Mouse (Mus musculus): ENCODE results near the gene C1s1. TPM values are rescaled to one million over a fixed set of nuclear protein-coding genes. Genes with fewer than 3 reads are reported as not detected.
"Not testable (repeated sequence)": the region's sequence is repeated elsewhere in the genome, so short reads cannot be mapped to it uniquely, and the experiment has no call there.

Gene C1s1
- polyA plus RNA-seq, 1 experiment from 2014 or later, result 0.73 TPM

DNA sequence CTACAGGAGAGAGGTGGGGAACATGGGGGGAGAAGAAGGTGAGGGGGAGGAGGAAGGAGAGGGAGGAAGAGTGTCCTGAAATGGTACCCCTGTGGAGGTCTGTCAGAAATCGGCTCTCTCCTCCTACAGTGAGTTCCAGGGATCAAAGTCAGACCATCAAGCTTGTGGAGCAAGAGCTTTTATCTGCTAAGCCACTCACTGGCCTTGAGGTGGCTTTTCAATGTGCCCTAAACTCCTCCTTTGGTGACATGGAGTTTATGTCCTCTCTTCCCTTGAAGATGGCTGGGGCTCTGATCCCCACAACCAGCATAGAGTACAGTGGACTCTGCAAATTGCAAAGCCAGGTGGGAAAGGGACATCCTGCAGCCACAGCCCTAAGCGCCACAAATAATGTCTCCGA is 5.8 kb upstream of the C1s1 start:
- H3K27ac ChIP-seq, result not testable (repeated sequence)
- 86% methylated on average over 3 of the region's 3 CpGs for WGBS

DNA sequence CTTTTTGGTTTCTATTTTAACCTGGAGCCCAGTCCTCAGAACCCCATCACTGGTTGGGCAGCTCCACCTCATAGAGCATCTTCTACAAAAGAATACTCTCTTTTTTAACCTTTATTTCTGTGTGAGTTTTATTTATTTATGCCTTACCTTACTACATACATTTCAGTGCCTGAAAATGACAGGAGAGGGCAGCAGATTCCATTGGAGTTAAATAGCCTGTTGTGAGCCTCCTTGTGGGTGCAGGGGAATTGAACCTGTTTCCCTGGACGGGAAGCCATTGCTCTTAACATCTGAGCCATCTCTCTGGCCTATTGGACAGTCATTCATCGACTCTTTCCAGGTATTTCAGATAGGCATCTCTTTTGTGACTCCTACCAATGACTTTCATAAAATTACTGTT is 3.3 kb upstream of the C1s1 start:
- H3K9me3 ChIP-seq (replicated peaks), result peaks cover 3% of the 10 kb centered on the region; the same call in 1 of the 2 replicates
- H3K4me1 ChIP-seq, result no peaks in the 10 kb centered on the region
- WGBS, result 80% methylated on average over 2 of the region's 2 CpGs
- H3K4me3 ChIP-seq, result no peak overlapping the region
- no peaks in the 10 kb centered on the region for H3K36me3 ChIP-seq
- DNase-seq (ENCODE audit: low spot score), result no peak
- no peaks in the 10 kb centered on the region for H3K27me3 ChIP-seq (ENCODE audit: low read depth, poor library complexity, severe bottlenecking)
- H3K27ac ChIP-seq, result no peak overlapping the region

More for the DNA sequence above, 5.8 kb upstream of the C1s1 start:
- H3K4me3 ChIP-seq; H3K36me3 ChIP-seq; H3K4me1 ChIP-seq; DNase-seq (ENCODE audit: low spot score); H3K27me3 ChIP-seq (ENCODE audit: low read depth, poor library complexity, severe bottlenecking); H3K9me3 ChIP-seq (replicated peaks): not testable (repeated sequence)

DNA sequence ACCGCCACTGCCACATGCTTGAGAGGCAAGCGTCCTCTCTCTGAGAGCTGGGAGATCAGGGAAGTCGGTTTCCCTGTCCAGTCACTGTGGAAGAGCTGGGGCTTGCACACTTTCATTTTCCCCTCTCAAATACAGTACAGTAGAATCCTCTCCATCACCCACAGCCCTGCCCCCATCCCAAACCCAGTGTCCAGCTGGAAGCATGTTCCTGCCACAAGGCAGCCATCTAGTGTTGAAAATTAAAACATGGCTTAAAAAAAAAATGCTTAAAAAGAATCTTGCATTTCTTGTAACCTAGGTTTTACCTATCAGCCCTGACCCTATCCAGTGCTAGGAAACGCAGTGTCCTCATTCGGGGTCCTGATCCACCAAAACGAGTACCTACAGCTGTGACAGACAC is 2.3 kb upstream of the C1s1 start:
- DNase-seq (ENCODE audit: low spot score), result no peak
- H3K27ac ChIP-seq, result no peak overlapping the region
- no peaks in the 10 kb centered on the region for H3K27me3 ChIP-seq (ENCODE audit: low read depth, poor library complexity, severe bottlenecking)
- H3K4me3 ChIP-seq, result no peak overlapping the region
- no peaks in the 10 kb centered on the region for H3K36me3 ChIP-seq
- no peaks in the 10 kb centered on the region for H3K9me3 ChIP-seq (replicated peaks)
- WGBS, result 93% methylated on average over 6 of the region's 6 CpGs
- no peaks in the 10 kb centered on the region for H3K4me1 ChIP-seq

DNA sequence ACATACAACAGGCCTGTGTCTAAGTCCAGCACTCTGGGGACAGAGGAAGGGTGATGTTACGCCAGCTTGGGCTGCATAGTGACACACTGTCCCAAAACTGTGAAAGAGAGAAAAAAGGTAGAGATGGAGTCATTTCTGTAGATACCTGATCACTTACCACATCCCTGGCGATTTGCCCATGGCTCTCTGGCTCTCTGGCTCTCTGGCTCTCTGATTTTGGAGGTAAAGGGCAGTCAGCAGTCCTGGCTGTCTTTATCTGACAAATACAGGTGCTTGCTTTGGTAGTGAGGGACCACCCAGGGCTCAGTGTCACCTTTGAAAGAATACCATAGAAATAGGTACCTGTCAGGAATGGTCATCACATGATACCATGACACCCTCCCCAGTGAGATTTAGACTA is 983 bp downstream of the C1s1 start:
- not testable (repeated sequence) for DNase-seq (ENCODE audit: low spot score); H3K9me3 ChIP-seq (replicated peaks); H3K4me1 ChIP-seq; H3K27me3 ChIP-seq (ENCODE audit: low read depth, poor library complexity, severe bottlenecking); H3K36me3 ChIP-seq; H3K27ac ChIP-seq; H3K4me3 ChIP-seq
- WGBS, result 86% methylated on average over 2 of the region's 2 CpGs

DNA sequence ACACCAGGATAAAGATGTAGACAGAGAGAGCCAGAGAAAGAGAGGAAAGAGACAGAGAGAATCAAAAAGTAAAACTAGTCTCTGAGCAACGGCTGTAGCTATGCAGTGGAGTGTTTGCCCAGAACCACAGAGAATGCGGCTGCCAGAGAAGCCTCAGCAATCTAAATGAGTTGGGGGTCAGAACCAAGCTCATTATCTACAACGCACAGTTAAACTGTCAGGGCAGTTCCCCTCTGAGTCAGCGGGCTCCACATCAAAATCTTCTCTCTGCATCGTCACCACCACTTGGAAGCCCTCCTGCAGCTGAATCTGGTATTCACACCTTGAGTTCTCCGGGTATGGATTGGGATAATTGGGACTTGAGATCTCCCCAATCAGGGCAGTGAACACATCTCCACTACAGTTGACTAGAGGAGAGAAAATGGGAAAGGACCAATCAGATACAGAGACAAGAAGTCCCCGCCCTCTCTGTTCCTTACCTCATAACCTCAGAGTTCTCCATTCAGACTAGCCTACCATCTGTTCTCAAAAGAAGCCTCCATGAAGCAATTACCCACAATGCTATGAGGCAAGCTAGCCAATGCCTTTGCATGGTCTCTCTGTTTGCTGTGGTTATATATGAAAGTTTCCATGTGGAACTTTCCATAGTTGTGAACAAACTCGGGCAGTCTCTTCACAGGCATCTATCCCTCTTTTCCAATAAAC is 5.9 kb downstream of the C1s1 start:
- not testable (repeated sequence) for H3K36me3 ChIP-seq; H3K4me1 ChIP-seq; DNase-seq (ENCODE audit: low spot score); H3K4me3 ChIP-seq; H3K27ac ChIP-seq; H3K27me3 ChIP-seq (ENCODE audit: low read depth, poor library complexity, severe bottlenecking); H3K9me3 ChIP-seq (replicated peaks)
- WGBS, result 85% methylated on average over 8 of the region's 8 CpGs

DNA sequence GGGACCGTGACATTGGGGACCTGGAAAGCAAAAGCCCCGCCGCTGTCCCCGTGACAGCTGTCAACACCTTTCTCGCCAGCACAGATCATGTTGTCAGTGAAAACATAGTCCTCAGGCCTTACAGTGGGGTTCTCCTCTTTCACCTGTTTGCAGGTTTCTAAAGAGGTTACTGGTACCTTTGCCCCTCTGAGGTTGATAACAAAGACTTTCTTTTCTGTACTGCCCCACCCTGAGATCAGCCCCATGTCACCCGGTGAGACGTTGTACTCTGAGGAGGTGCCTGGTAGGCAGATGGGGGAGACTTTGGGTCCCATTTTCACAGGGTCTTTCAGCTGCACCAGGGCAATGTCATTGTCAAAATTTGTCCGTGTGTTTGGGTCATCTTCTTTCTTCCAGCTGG is 11.1 kb downstream of the C1s1 start:
- Histone ChIP-seq H3K9me3 (replicated peaks) (no peaks in the 10 kb centered on the region), H3K4me1 (no peaks in the 10 kb centered on the region), H3K27ac (no peak overlapping the region), H3K36me3 (no peaks in the 10 kb centered on the region), H3K4me3 (no peak overlapping the region), H3K27me3 (ENCODE audit: low read depth, poor library complexity, severe bottlenecking) (no peaks in the 10 kb centered on the region)
- 90% methylated on average over 8 of the region's 8 CpGs for WGBS
- DNase-seq (ENCODE audit: low spot score), result no peak

DNA sequence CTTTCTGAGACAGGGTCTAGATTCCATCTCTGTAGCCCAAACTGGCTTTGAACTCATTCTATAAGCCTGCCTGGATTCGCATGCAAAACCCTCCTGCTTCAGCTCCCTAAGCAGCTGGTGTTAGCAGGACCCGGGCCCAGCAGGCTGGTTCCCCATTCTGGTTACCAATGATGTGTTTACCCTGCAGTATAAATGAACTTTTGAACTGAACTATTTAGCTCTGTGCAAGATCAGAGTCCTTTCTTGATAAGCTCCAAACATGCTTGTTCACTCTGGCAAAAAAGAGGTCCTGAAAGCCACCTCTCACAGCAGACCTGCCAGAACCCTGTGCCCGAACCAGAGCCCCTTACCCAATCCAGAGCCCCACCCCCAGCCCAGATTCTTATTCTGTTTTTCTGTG is 14.3 kb downstream of the C1s1 start:
- Histone ChIP-seq H3K36me3 (no peaks in the 10 kb centered on the region), H3K9me3 (replicated peaks) (no peaks in the 10 kb centered on the region), H3K27ac (no peak overlapping the region), H3K4me1 (no peaks in the 10 kb centered on the region), H3K4me3 (no peak overlapping the region), H3K27me3 (ENCODE audit: low read depth, poor library complexity, severe bottlenecking) (no peaks in the 10 kb centered on the region)
- WGBS, result 82% methylated on average over 3 of the region's 3 CpGs
- DNase-seq (ENCODE audit: low spot score), result no peak

DNA sequence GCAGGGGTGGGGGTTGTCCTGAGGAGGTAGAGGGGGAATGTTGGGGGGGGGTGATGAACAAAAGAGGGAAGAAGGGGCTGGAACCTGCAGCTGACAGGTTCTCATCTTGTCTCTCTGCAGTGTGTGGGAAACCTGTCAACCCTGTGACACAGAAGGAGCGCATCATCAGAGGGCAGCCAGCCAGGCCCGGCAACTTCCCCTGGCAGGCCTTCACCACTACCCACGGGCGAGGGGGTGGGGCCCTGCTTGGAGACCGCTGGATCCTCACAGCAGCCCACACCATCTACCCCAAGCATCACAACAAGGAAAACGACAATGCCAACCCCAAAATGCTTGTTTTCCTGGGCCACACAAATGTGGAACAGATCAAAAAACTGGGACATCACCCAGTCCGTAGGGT is 20.1 kb downstream of the C1s1 start:
- not testable (repeated sequence) for H3K36me3 ChIP-seq; H3K4me1 ChIP-seq; H3K4me3 ChIP-seq; H3K27me3 ChIP-seq (ENCODE audit: low read depth, poor library complexity, severe bottlenecking); H3K9me3 ChIP-seq (replicated peaks); H3K27ac ChIP-seq; DNase-seq (ENCODE audit: low spot score)
- WGBS, result 73% methylated on average over 7 of the region's 7 CpGs

DNA sequence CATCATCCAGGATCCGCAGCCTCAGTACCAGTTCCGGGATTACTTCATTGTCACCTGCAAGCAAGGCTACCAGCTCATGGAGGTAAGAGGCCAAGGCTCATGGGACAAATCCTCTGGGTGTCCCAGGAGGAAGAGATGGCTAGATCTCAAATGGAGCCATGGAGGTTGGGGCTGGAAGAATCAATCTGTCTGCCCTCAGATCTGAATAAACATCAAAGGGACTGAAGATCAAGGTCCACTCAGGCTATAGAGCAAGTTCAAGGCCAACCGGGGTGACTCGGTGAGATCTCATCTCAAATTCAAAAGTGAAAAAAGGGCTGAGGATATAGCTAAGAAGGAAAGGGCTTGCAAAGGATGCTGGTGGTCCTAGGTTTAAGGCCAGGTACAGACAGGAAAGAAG is 24.4 kb downstream of the C1s1 start:
- H3K4me1 ChIP-seq; H3K27me3 ChIP-seq (ENCODE audit: low read depth, poor library complexity, severe bottlenecking); H3K9me3 ChIP-seq (replicated peaks); H3K4me3 ChIP-seq; H3K27ac ChIP-seq; H3K36me3 ChIP-seq; DNase-seq (ENCODE audit: low spot score): not testable (repeated sequence)
- WGBS, result 92% methylated on average over 4 of the region's 4 CpGs

DNA sequence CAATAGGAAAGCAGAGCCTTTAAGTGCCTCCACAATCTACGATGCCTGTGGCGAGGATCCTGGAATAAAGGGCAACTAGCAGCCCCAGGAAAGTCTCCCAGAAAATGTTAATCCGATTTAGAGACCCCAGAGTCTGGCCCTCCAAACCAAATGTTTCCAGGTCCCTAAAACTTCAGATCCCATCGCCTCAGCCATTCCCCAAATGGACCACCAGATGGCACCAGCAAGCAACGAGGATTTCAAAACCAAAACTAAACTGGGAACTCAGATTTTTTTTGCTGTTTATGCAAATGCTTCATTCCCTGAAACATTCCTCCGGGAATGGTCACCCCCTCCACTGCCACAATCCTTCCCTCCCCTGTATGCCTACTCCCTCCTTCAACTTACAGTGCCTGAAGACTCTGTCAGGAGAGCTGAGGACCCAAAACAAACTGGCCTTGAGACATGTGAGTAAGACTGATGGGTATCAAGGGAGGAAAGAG is 29.8 kb downstream of the C1s1 start, which contains the start of gene C1ra:
C1ra (plus strand) TSS at position 51 of the 482 bp plus-strand sequence.
- H3K36me3 ChIP-seq, result no peaks in the 10 kb centered on the region
- H3K4me3 ChIP-seq, result no peak within 1 kb of the TSS
- H3K27me3 ChIP-seq (ENCODE audit: low read depth, poor library complexity, severe bottlenecking), result no peaks in the 10 kb centered on the region
- H3K9me3 ChIP-seq (replicated peaks), result no peaks in the 10 kb centered on the region
- H3K27ac ChIP-seq, result no peak within 1 kb of the TSS
- 10% methylated on average over 6 of the region's 6 CpGs for WGBS
- H3K4me1 ChIP-seq, result no peaks in the 10 kb centered on the region
- DNase-seq (ENCODE audit: low spot score), result peak; percentile 53

DNA sequence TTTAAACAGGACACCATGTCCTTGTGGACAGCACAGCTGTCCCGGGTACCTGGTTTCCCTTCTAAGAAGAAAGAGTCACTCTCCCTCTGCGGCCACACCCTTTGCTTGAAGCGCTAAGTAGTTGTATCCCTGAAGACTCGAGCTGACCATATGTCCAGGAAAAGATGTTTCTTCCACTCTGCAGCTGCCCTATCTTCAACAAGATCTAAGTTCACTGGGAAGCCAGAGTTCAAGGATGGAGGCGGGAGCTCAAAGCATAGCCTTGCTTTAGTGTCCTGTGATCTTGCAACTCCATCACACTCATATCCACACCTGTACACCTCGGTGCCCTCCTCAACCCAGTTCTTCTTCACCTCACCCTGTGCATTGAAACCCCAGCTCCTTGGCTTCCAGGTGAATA is 30.2 kb downstream of the C1s1 start:
- no peaks in the 10 kb centered on the region for H3K27me3 ChIP-seq (ENCODE audit: low read depth, poor library complexity, severe bottlenecking)
- no peaks in the 10 kb centered on the region for H3K9me3 ChIP-seq (replicated peaks)
- WGBS, result 59% methylated on average over 6 of the region's 6 CpGs
- no peaks in the 10 kb centered on the region for H3K4me1 ChIP-seq
- no peak for DNase-seq (ENCODE audit: low spot score)
- no peaks in the 10 kb centered on the region for H3K36me3 ChIP-seq
- no peak overlapping the region for H3K4me3 ChIP-seq
- no peak overlapping the region for H3K27ac ChIP-seq

DNA sequence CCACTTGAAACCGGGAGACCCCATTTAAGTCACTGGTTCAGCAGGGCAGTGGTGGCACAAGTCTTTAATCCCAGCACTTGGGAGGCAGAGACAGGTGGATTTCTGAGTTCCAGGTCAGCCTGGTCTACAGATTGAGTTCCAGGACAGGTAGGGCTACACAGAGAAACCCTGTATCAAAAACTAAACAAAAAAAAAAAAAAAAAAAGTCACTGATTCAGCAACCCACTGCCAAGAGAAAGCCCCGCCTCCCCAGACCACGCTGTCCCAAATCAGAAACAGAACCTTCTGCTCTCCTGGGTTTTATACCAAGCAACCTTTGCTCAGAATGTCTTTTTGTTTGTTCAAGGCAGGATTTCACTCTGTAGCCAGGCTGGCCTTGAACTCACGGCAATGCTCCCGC is 33.0 kb downstream of the C1s1 start:
- H3K4me3 ChIP-seq; H3K27ac ChIP-seq; H3K27me3 ChIP-seq (ENCODE audit: low read depth, poor library complexity, severe bottlenecking); H3K36me3 ChIP-seq; DNase-seq (ENCODE audit: low spot score); H3K9me3 ChIP-seq (replicated peaks); H3K4me1 ChIP-seq: not testable (repeated sequence)
- WGBS, result 91% methylated on average over 5 of the region's 5 CpGs

DNA sequence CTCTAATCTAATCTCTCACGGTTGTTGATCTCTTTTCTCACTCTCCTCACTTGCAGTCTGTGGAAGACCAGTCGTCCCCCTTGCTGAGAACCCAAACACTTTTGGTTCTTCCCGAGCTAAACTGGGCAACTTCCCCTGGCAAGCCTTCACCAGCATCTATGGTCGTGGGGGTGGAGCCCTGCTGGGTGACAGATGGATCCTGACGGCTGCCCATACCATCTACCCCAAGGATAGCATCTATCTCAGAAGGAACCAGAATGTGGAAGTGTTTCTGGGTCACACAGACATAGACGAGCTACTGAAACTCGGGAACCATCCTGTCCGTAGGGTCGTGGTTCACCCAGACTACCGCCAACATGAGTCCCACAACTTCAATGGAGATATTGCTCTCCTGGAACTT is 33.9 kb downstream of the C1s1 start:
- Histone ChIP-seq H3K4me1 (no peaks in the 10 kb centered on the region), H3K36me3 (no peaks in the 10 kb centered on the region), H3K27ac (no peak overlapping the region), H3K9me3 (replicated peaks) (no peaks in the 10 kb centered on the region), H3K27me3 (ENCODE audit: low read depth, poor library complexity, severe bottlenecking) (no peaks in the 10 kb centered on the region), H3K4me3 (no peak overlapping the region)
- 79% methylated on average over 10 of the region's 10 CpGs for WGBS
- no peak for DNase-seq (ENCODE audit: low spot score)

DNA sequence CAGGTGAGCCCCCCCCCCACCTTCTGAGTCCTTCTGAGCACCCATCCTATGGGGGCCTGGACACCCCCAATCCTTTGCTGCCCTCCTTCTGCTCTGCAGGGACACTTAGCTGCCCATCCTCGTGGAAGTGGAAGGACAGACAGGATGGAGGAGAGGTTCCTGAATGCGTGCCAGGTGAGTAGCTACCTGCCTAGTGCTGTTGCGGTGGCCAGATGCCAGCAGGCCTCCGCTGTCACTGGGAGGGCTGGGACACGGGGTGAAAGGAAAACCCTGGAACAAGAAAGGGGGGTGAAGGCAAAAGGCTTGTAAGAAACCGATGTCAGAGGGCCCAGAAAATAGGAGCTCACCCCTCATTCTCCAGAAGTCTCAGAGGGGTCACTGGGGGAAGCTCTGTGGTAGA is 35.2 kb downstream of the C1s1 start:
- Histone ChIP-seq H3K36me3 (no peaks in the 10 kb centered on the region), H3K4me3 (no peak overlapping the region), H3K27ac (no peak overlapping the region), H3K27me3 (ENCODE audit: low read depth, poor library complexity, severe bottlenecking) (no peaks in the 10 kb centered on the region), H3K4me1 (no peaks in the 10 kb centered on the region), H3K9me3 (replicated peaks) (no peaks in the 10 kb centered on the region)
- DNase-seq (ENCODE audit: low spot score), result no peak
- WGBS, result 86% methylated on average over 6 of the region's 6 CpGs
